In the genomic region with DNA sequence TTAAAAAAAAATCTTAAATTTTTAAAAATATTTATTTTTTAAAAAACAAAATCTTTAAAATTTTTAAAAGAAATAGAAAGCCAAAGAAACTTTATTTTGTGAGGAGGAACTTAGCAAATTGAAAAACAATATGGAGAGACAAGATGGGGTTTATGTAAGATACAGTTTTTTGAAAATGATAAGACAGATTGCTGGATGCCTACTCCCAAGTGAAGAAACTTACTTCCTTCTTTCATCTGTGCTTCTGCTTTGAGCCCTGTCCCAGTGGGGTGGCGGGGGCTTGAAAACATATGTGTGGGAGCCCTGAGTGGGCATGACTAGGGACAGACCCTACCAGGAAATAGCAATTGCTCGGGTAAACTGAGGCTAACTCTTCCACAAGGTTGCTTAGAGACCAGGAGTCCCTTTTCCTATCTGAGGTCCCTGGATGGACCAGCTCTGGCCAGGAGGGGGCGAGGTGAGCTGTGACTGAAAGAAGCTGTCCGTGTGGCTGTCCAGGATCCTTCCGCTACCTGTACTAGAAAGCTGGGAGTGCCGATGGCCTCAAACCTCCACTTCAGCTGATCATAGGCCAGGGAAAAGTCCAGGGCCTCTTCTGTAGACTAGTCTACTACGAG, we compare ENCODE assay signal across 7 mouse cellular contexts. TPM values are rescaled to one million over a fixed set of nuclear protein-coding genes. Genes with fewer than 3 reads are reported as not detected.
A peak's percentile ranks its signal among the peaks of the same experiment; 100 is the strongest.
DNase-seq lines count a peak whose midpoint lies in the region; ATAC-seq and TF ChIP-seq lines count a peak whose summit lies in the region.

No protein-coding gene starts in this region.

- H3K4me3 ChIP-seq in lung, postnatal 0 days (ENCODE audit: low read depth, low read length), result no peak overlapping the region
- no peak overlapping the region for H3K4me3 ChIP-seq in small intestine, adult 2 months (ENCODE audit: low read depth, low read length)

- WGBS in lung, postnatal 0 days, result 7% methylated on average over 7 of the region's 7 CpGs
- 8% methylated on average over 7 of the region's 7 CpGs for WGBS in small intestine, adult 2 months

- H3K27ac ChIP-seq in lung, postnatal 0 days (ENCODE audit: low read length), result no peak overlapping the region
- no peak overlapping the region for H3K27ac ChIP-seq in small intestine, adult 2 months (ENCODE audit: insufficient read depth, low read depth, low read length)

- DNase-seq in urinary bladder, postnatal 14 days (ENCODE audit: low spot score), result peak; percentile 78
- no peak for DNase-seq in urinary bladder, postnatal 4 days (ENCODE audit: low spot score in 2 of 2)
- DNase-seq in adrenal gland, postnatal 25 days, result peak; percentile 75
- peak; percentile 81 for DNase-seq in kidney, adult 9 months
- DNase-seq in lung, postnatal 0 days (ENCODE audit: low spot score), result peak; percentile 74

- no peak for TF ChIP-seq POLR2A in small intestine, adult 2 months (IDR thresholded peaks at IDR 0.05; ENCODE audit: low read depth, low read length)

- no peaks in the 10 kb centered on the region for H3K36me3 ChIP-seq in lung, postnatal 0 days (ENCODE audit: insufficient read depth, low read length)
- H3K36me3 ChIP-seq in small intestine, adult 2 months (ENCODE audit: control insufficient read depth, insufficient read depth, low read length), result peaks cover 2% of the 10 kb centered on the region; the same call in 1 of the 2 replicates

- TF ChIP-seq CTCF in lung, postnatal 0 days (IDR thresholded peaks at IDR 0.05), result peak; percentile 85
- peak; percentile 87; the same call in 1 of the 2 replicates for TF ChIP-seq CTCF in small intestine, adult 2 months (IDR thresholded peaks at IDR 0.05; ENCODE audit: extremely low read depth, insufficient read length, insufficient replicate concordance, low read depth, low read length)

- H3K9ac ChIP-seq in lung, postnatal 0 days (replicated peaks; ENCODE audit: low read depth), result no peak overlapping the region

- peaks cover 16% of the 10 kb centered on the region for H3K4me1 ChIP-seq in lung, postnatal 0 days (ENCODE audit: insufficient read depth, low read depth, low read length)
- peaks cover 11% of the 10 kb centered on the region for H3K4me1 ChIP-seq in small intestine, adult 2 months (ENCODE audit: control insufficient read depth, insufficient read depth, insufficient read length, low read length)

- peak; percentile 53 for ATAC-seq in erythroblast, adult 5-6 weeks (replicated peaks; ENCODE audit: low FRiP score, poor library complexity, severe bottlenecking)
- ATAC-seq in lung, postnatal 0 days, result no peak

- no peaks in the 10 kb centered on the region for H3K9me3 ChIP-seq in lung, postnatal 0 days (ENCODE audit: low read length)

- H3K27me3 ChIP-seq in lung, postnatal 0 days (replicated peaks; ENCODE audit: insufficient read depth, low read length), result no peaks in the 10 kb centered on the region
- H3K27me3 ChIP-seq in small intestine, adult 2 months (ENCODE audit: control insufficient read depth, insufficient read depth, low read length), result no peaks in the 10 kb centered on the region

- H3K4me2 ChIP-seq in lung, postnatal 0 days (replicated peaks; ENCODE audit: low read depth, low read length), result no peak overlapping the region

- TF ChIP-seq EP300 in lung, postnatal 0 days (IDR thresholded peaks at IDR 0.05), result no peak

RNA-seq across cellular contexts. Expression of gene Arf1, which starts 2.2 kb away (rescaled TPM):
- 405 and 412 TPM in 2 replicates for total RNA-seq in adrenal gland, postnatal 25 days (2021)
- 111 and 132 TPM in 2 replicates for total RNA-seq in erythroblast, adult 5-6 weeks (2015; ENCODE audit: low replicate concordance)
- total RNA-seq in erythroblast, adult 5-6 weeks (2017; ENCODE audit: low replicate concordance), result 93.9 and 107 TPM in 2 replicates
- 630 and 647 TPM in 2 replicates for polyA plus RNA-seq in lung, postnatal 0 days (2015; fragmentation: Nextera tagmentation; extraction: Ambion mirVana)
- 472 and 885 TPM in 2 replicates for polyA plus RNA-seq in small intestine, adult 2 months (2012; rRNA removed)

RNA-seq across cellular contexts. Expression of gene 2310033P09Rik, which starts 22.1 kb away (rescaled TPM):
- total RNA-seq in adrenal gland, postnatal 25 days (2021), result 32.4 and 36.6 TPM in 2 replicates
- total RNA-seq in erythroblast, adult 5-6 weeks (2015; ENCODE audit: low replicate concordance), result 0.77 and 6.9 TPM in 2 replicates
- 4.4 and 8.2 TPM in 2 replicates for total RNA-seq in erythroblast, adult 5-6 weeks (2017; ENCODE audit: low replicate concordance)
- 32.9 and 34.8 TPM in 2 replicates for polyA plus RNA-seq in lung, postnatal 0 days (2015; fragmentation: Nextera tagmentation; extraction: Ambion mirVana)
- 7.6 and 16.0 TPM in 2 replicates for polyA plus RNA-seq in small intestine, adult 2 months (2012; rRNA removed)

RNA-seq across cellular contexts. Expression of gene Mrpl55, which starts 28.0 kb away (rescaled TPM):
- 42.3 and 52.6 TPM in 2 replicates for total RNA-seq in adrenal gland, postnatal 25 days (2021)
- 5.4 and 11.3 TPM in 2 replicates for total RNA-seq in erythroblast, adult 5-6 weeks (2015; ENCODE audit: low replicate concordance)
- total RNA-seq in erythroblast, adult 5-6 weeks (2017; ENCODE audit: low replicate concordance), result 10.1 and 14.1 TPM in 2 replicates
- polyA plus RNA-seq in lung, postnatal 0 days (2015; fragmentation: Nextera tagmentation; extraction: Ambion mirVana), result 60.0 and 74.0 TPM in 2 replicates
- 32.5 and 36.0 TPM in 2 replicates for polyA plus RNA-seq in small intestine, adult 2 months (2012; rRNA removed)

RNA-seq across cellular contexts. Expression of gene Guk1, which starts 38.2 kb away (rescaled TPM):
- total RNA-seq in adrenal gland, postnatal 25 days (2021), result 49.2 and 54.6 TPM in 2 replicates
- 13.8 and 20.4 TPM in 2 replicates for total RNA-seq in erythroblast, adult 5-6 weeks (2015; ENCODE audit: low replicate concordance)
- total RNA-seq in erythroblast, adult 5-6 weeks (2017; ENCODE audit: low replicate concordance), result 4.5 and 8.2 TPM in 2 replicates
- polyA plus RNA-seq in lung, postnatal 0 days (2015; fragmentation: Nextera tagmentation; extraction: Ambion mirVana), result 151 and 168 TPM in 2 replicates
- polyA plus RNA-seq in small intestine, adult 2 months (2012; rRNA removed), result 284 and 285 TPM in 2 replicates

RNA-seq across cellular contexts. Expression of gene Gjc2, which starts 47.2 kb away (rescaled TPM):
- 0.43 and 0.57 TPM in 2 replicates for total RNA-seq in adrenal gland, postnatal 25 days (2021)
- not detected in 2 replicates for total RNA-seq in erythroblast, adult 5-6 weeks (2015; ENCODE audit: low replicate concordance)
- total RNA-seq in erythroblast, adult 5-6 weeks (2017; ENCODE audit: low replicate concordance), result not detected in 2 replicates
- 1.8 and 2.5 TPM in 2 replicates for polyA plus RNA-seq in lung, postnatal 0 days (2015; fragmentation: Nextera tagmentation; extraction: Ambion mirVana)
- polyA plus RNA-seq in small intestine, adult 2 months (2012; rRNA removed), result 4.6 TPM in 2 replicates

Comparison
In these comparisons a context has a peak if more than half of its experiments do, and no peak if none do; other contexts are left out.
1. DNase-seq: peak in urinary bladder, postnatal 14 days (single experiment), adrenal gland, postnatal 25 days (single experiment), kidney, adult 9 months (single experiment) and lung, postnatal 0 days (single experiment); none in urinary bladder, postnatal 4 days (0 of 2).